ENCODE assay signal across 15 mouse cellular contexts in the genomic region with DNA sequence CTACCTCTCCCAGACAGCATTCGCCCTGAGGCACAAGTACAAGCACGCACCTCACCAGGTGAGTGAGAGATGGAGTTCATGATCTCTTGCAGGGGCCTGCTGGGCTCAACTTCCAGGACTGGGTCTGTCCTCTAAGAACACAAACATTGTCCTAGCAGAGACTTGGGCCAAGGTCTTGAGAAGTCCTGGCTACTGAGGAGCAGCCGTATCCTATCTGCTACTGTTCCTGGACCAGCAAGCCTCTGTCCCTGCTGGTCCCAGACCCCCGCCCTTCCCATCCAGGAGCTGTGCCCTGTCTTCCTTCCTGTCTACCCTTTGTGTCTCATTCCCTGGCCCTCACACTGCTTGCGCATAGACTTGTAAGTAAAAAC. TPM values are rescaled to one million over a fixed set of nuclear protein-coding genes. Genes with fewer than 3 reads are reported as not detected.
DNase-seq lines count a peak whose midpoint lies in the region; ATAC-seq and TF ChIP-seq lines count a peak whose summit lies in the region.
"Had no signal": no experiment of that assay in that cellular context is flagged by ENCODE, and none has a peak within 500 bp of the region (broad histone marks: within the 10 kb centered on the region; RNA-seq: fewer than 3 reads in every experiment).

No protein-coding gene starts in this region.

- H3K36me3 ChIP-seq in heart, embryonic 12.5 days = no peaks in the 10 kb centered on the region
- H3K36me3 ChIP-seq in heart, adult 2 months (ENCODE audit: control insufficient read depth, insufficient read depth, low read length) = no peaks in the 10 kb centered on the region
- H3K36me3 ChIP-seq in intestine, embryonic 14.5 days (ENCODE audit: control insufficient read depth, insufficient read depth, low read length) = no peaks in the 10 kb centered on the region
- no peaks in the 10 kb centered on the region for H3K36me3 ChIP-seq in intestine, postnatal 0 days (ENCODE audit: control insufficient read depth, insufficient read depth)
- H3K36me3 ChIP-seq in liver, embryonic 11.5 days (ENCODE audit: control insufficient read depth, insufficient read depth, low read length) = no peaks in the 10 kb centered on the region
- H3K36me3 ChIP-seq in liver, postnatal 0 days (replicated peaks; ENCODE audit: insufficient read depth, low read length) = no peaks in the 10 kb centered on the region
- H3K36me3 ChIP-seq in stomach, embryonic 14.5 days (ENCODE audit: control insufficient read depth, insufficient read depth, low read length) = no peaks in the 10 kb centered on the region
- H3K36me3 ChIP-seq: hindbrain, embryonic 15.5 days; liver, embryonic 12.5 days had no signal

- no peak overlapping the region for H3K4me2 ChIP-seq in heart, embryonic 12.5 days
- H3K4me2 ChIP-seq in intestine, embryonic 14.5 days (ENCODE audit: low read length) = no peak overlapping the region
- H3K4me2 ChIP-seq in intestine, postnatal 0 days (replicated peaks; ENCODE audit: low read depth) = no peak overlapping the region
- no peak overlapping the region for H3K4me2 ChIP-seq in liver, embryonic 11.5 days
- no peak overlapping the region for H3K4me2 ChIP-seq in liver, postnatal 0 days (ENCODE audit: low read depth, low read length)
- no peak overlapping the region for H3K4me2 ChIP-seq in stomach, embryonic 14.5 days (replicated peaks; ENCODE audit: low read depth, low read length)
- H3K4me2 ChIP-seq: forebrain, embryonic 13.5 days; hindbrain, embryonic 15.5 days; liver, embryonic 12.5 days had no signal

- DNase-seq in heart, adult 2 months = no peak
- DNase-seq in intestine, embryonic 14.5 days (ENCODE audit: low spot score) = no peak
- no peak for DNase-seq in liver, embryonic 11.5 days (ENCODE audit: low spot score)
- no peak for DNase-seq in liver, postnatal 0 days
- no peak for DNase-seq in urinary bladder, postnatal 4 days (ENCODE audit: low spot score in 2 of 2)
- DNase-seq: cerebellum, adult 11-12 months; cerebellum, postnatal 36 days; gastrocnemius, postnatal 25 days had no signal

- TF ChIP-seq EP300 in heart, adult 2 months (IDR thresholded peaks at IDR 0.05; ENCODE audit: insufficient read depth, low read depth, low read length) = no peak
- TF ChIP-seq EP300 in liver, postnatal 0 days (IDR thresholded peaks at IDR 0.05; ENCODE audit: low read depth) = no peak

- 70% methylated on average over 5 of the region's 5 CpGs for WGBS in heart, embryonic 12.5 days
- WGBS in heart, adult 2 months = 60% methylated on average over 5 of the region's 5 CpGs
- WGBS in intestine, embryonic 14.5 days = 75% methylated on average over 5 of the region's 5 CpGs
- WGBS in intestine, postnatal 0 days = 74% methylated on average over 5 of the region's 5 CpGs
- 79% methylated on average over 5 of the region's 5 CpGs for WGBS in liver, embryonic 11.5 days
- 71% methylated on average over 5 of the region's 5 CpGs for WGBS in liver, postnatal 0 days (ENCODE audit: insufficient replicate concordance)
- whole genome bisulfite sequencing in stomach, embryonic 14.5 days = 77% methylated on average over 5 of the region's 5 CpGs

- H3K9me3 ChIP-seq in heart, embryonic 12.5 days (replicated peaks) = no peaks in the 10 kb centered on the region
- H3K9me3 ChIP-seq in intestine, embryonic 14.5 days (ENCODE audit: control insufficient read depth, low read length) = no peaks in the 10 kb centered on the region
- no peaks in the 10 kb centered on the region for H3K9me3 ChIP-seq in intestine, postnatal 0 days (ENCODE audit: control insufficient read depth)
- H3K9me3 ChIP-seq in liver, embryonic 11.5 days (ENCODE audit: control insufficient read depth, low read length) = no peaks in the 10 kb centered on the region
- no peaks in the 10 kb centered on the region for H3K9me3 ChIP-seq in liver, postnatal 0 days (ENCODE audit: low read length)
- H3K9me3 ChIP-seq in stomach, embryonic 14.5 days (ENCODE audit: control insufficient read depth, low read depth, low read length) = no peaks in the 10 kb centered on the region
- H3K9me3 ChIP-seq: forebrain, embryonic 13.5 days; hindbrain, embryonic 15.5 days; liver, embryonic 12.5 days had no signal

- peaks cover 22% of the 10 kb centered on the region for H3K4me1 ChIP-seq in heart, embryonic 12.5 days (replicated peaks)
- H3K4me1 ChIP-seq in heart, adult 2 months (ENCODE audit: control insufficient read depth, insufficient read depth, low read length) = peaks cover 2% of the 10 kb centered on the region; the same call in 1 of the 2 replicates
- peaks cover 9% of the 10 kb centered on the region for H3K4me1 ChIP-seq in intestine, embryonic 14.5 days (replicated peaks; ENCODE audit: control insufficient read depth, insufficient read depth, low read length)
- no peaks in the 10 kb centered on the region for H3K4me1 ChIP-seq in intestine, postnatal 0 days (replicated peaks; ENCODE audit: control insufficient read depth, insufficient read depth, low read length)
- no peaks in the 10 kb centered on the region for H3K4me1 ChIP-seq in liver, embryonic 11.5 days (replicated peaks; ENCODE audit: control insufficient read depth, insufficient read depth, low read length)
- no peaks in the 10 kb centered on the region for H3K4me1 ChIP-seq in liver, postnatal 0 days (ENCODE audit: insufficient read depth)
- H3K4me1 ChIP-seq in stomach, embryonic 14.5 days (ENCODE audit: control insufficient read depth, insufficient read depth, low read length) = peaks cover 9% of the 10 kb centered on the region; the same call in 1 of the 2 replicates
- H3K4me1 ChIP-seq: liver, embryonic 12.5 days had no signal

- H3K27me3 ChIP-seq in heart, embryonic 12.5 days (replicated peaks) = 0 out of 2 replicates have a peak, but pooled peaks cover 5% of the 10 kb centered on the region
- H3K27me3 ChIP-seq in heart, adult 2 months (ENCODE audit: control insufficient read depth, insufficient read depth, low read length) = no peaks in the 10 kb centered on the region
- no peaks in the 10 kb centered on the region for H3K27me3 ChIP-seq in intestine, embryonic 14.5 days (replicated peaks; ENCODE audit: control insufficient read depth, insufficient read depth, low read length)
- H3K27me3 ChIP-seq in intestine, postnatal 0 days (replicated peaks; ENCODE audit: control insufficient read depth, insufficient read depth, low read length) = no peaks in the 10 kb centered on the region
- H3K27me3 ChIP-seq in liver, embryonic 11.5 days (replicated peaks; ENCODE audit: control insufficient read depth, insufficient read depth, low read length) = no peaks in the 10 kb centered on the region
- H3K27me3 ChIP-seq in liver, postnatal 0 days (ENCODE audit: insufficient read depth, low read length) = no peaks in the 10 kb centered on the region
- no peaks in the 10 kb centered on the region for H3K27me3 ChIP-seq in stomach, embryonic 14.5 days (ENCODE audit: control insufficient read depth, insufficient read depth, low read length)
- H3K27me3 ChIP-seq: forebrain, embryonic 13.5 days; hindbrain, embryonic 15.5 days had no signal

- H3K9ac ChIP-seq in heart, embryonic 12.5 days = no peak overlapping the region
- H3K9ac ChIP-seq in heart, adult 2 months (ENCODE audit: low read depth, low read length) = no peak overlapping the region
- H3K9ac ChIP-seq in intestine, embryonic 14.5 days (ENCODE audit: low read length) = no peak overlapping the region
- no peak overlapping the region for H3K9ac ChIP-seq in intestine, postnatal 0 days (ENCODE audit: low read depth, low read length)
- no peak overlapping the region for H3K9ac ChIP-seq in liver, embryonic 11.5 days (ENCODE audit: low read depth, low read length)
- H3K9ac ChIP-seq in liver, postnatal 0 days (replicated peaks) = no peak overlapping the region
- H3K9ac ChIP-seq in stomach, embryonic 14.5 days (replicated peaks; ENCODE audit: low read depth, low read length) = no peak overlapping the region
- H3K9ac ChIP-seq: forebrain, embryonic 13.5 days; hindbrain, embryonic 15.5 days; liver, embryonic 12.5 days had no signal

- TF ChIP-seq POLR2A in heart, adult 2 months (IDR thresholded peaks at IDR 0.05; ENCODE audit: insufficient read depth, low read depth, low read length) = no peak

- TF ChIP-seq CTCF in heart, adult 2 months (IDR thresholded peaks at IDR 0.05) = no peak
- no peak for TF ChIP-seq CTCF in intestine, postnatal 0 days (IDR thresholded peaks at IDR 0.05; ENCODE audit: low read depth)
- no peak for TF ChIP-seq CTCF in liver, postnatal 0 days (IDR thresholded peaks at IDR 0.05; ENCODE audit: low read depth)

- no peak for ATAC-seq in heart, embryonic 12.5 days (ENCODE audit: insufficient number of reproducible peaks, low FRiP score)
- ATAC-seq in intestine, embryonic 14.5 days (replicated peaks; ENCODE audit: low FRiP score, low TSS enrichment, low read depth) = no peak
- ATAC-seq in intestine, postnatal 0 days = no peak
- ATAC-seq in liver, embryonic 11.5 days (replicated peaks; ENCODE audit: low FRiP score) = no peak
- ATAC-seq in liver, postnatal 0 days = no peak
- ATAC-seq in stomach, embryonic 14.5 days (ENCODE audit: insufficient number of reproducible peaks, insufficient read depth, low FRiP score, low read depth) = peak; percentile 10; the same call in 1 of the 2 replicates
- ATAC-seq: forebrain, embryonic 13.5 days; liver, embryonic 12.5 days had no signal

- H3K27ac ChIP-seq in heart, embryonic 12.5 days (ENCODE audit: poor library complexity, severe bottlenecking) = peak overlapping the region; percentile 46; the same call in 1 of the 2 replicates
- H3K27ac ChIP-seq in heart, adult 2 months = no peak overlapping the region
- H3K27ac ChIP-seq in intestine, embryonic 14.5 days (ENCODE audit: low read depth) = peak overlapping the region; percentile 65; the same call in 1 of the 2 replicates
- no peak overlapping the region for H3K27ac ChIP-seq in intestine, postnatal 0 days (ENCODE audit: low read depth, low read length)
- peak overlapping the region; percentile 45; the same call in 1 of the 2 replicates for H3K27ac ChIP-seq in liver, embryonic 11.5 days (ENCODE audit: low read depth, low read length)
- H3K27ac ChIP-seq in liver, postnatal 0 days (ENCODE audit: low read depth) = no peak overlapping the region
- H3K27ac ChIP-seq in stomach, embryonic 14.5 days (ENCODE audit: low read length) = peak overlapping the region; percentile 39; the same call in 1 of the 2 replicates
- H3K27ac ChIP-seq: forebrain, embryonic 13.5 days; hindbrain, embryonic 15.5 days had no signal

- H3K4me3 ChIP-seq in heart, embryonic 12.5 days = no peak overlapping the region
- H3K4me3 ChIP-seq in heart, adult 2 months = no peak overlapping the region
- H3K4me3 ChIP-seq in intestine, embryonic 14.5 days (ENCODE audit: low read depth, low read length) = no peak overlapping the region
- no peak overlapping the region for H3K4me3 ChIP-seq in intestine, postnatal 0 days (ENCODE audit: low read depth, low read length)
- H3K4me3 ChIP-seq in liver, embryonic 11.5 days (ENCODE audit: low read depth, low read length) = no peak overlapping the region
- H3K4me3 ChIP-seq in liver, postnatal 0 days (ENCODE audit: low read depth, low read length) = no peak overlapping the region
- no peak overlapping the region for H3K4me3 ChIP-seq in stomach, embryonic 14.5 days (ENCODE audit: low read depth, low read length)
- H3K4me3 ChIP-seq: forebrain, embryonic 13.5 days; hindbrain, embryonic 15.5 days; liver, embryonic 12.5 days had no signal

- H3K79me2 ChIP-seq in heart, adult 2 months (replicated peaks; ENCODE audit: control insufficient read depth, insufficient read depth, low read length) = no peaks in the 10 kb centered on the region

- intact Hi-C loops in heart, adult 2 months (cut with DNase I) = no loop called here

RNA-seq across cellular contexts. Expression of a gene that starts 15.1 kb away (rescaled TPM):
- polyA plus RNA-seq in heart, embryonic 12.5 days (2016; fragmentation: Nextera tagmentation; extraction: Ambion mirVana) = not detected in 2 replicates
- total RNA-seq in heart, adult 2 months (2021) = not detected
- 0.39 TPM in 1 of 2 replicates, not detected in the other for polyA plus RNA-seq in heart, adult 2 months (2012; rRNA removed)
- 13.0 and 13.4 TPM in 2 replicates for polyA plus RNA-seq in intestine, embryonic 14.5 days (2014; fragmentation: Nextera tagmentation; extraction: Ambion mirVana)
- 12.9 and 15.9 TPM in 2 replicates for polyA plus RNA-seq in intestine, postnatal 0 days (2015; fragmentation: Nextera tagmentation; extraction: Ambion mirVana)
- 0.40 TPM in 1 of 2 replicates, not detected in the other for polyA plus RNA-seq in liver, embryonic 11.5 days (2014; fragmentation: Nextera tagmentation; extraction: Ambion mirVana)
- not detected in 2 replicates for polyA plus RNA-seq in liver, postnatal 0 days (2015; fragmentation: Nextera tagmentation; extraction: Ambion mirVana)
- polyA plus RNA-seq in stomach, embryonic 14.5 days (2014; fragmentation: Nextera tagmentation; extraction: Ambion mirVana) = 8.1 and 9.8 TPM in 2 replicates
- total RNA-seq: gastrocnemius, postnatal 25 days; megakaryocyte progenitor cell, adult 5-6 weeks had no signal

RNA-seq across cellular contexts. Expression of a gene that starts 24.5 kb away (rescaled TPM):
- polyA plus RNA-seq in heart, embryonic 12.5 days (2016; fragmentation: Nextera tagmentation; extraction: Ambion mirVana) = 113 TPM in 2 replicates
- total RNA-seq in heart, adult 2 months (2021) = 10 to 100 TPM; 70.3 to 84.6 TPM
- polyA plus RNA-seq in heart, adult 2 months (2012; rRNA removed) = 123 and 136 TPM in 2 replicates
- polyA plus RNA-seq in intestine, embryonic 14.5 days (2014; fragmentation: Nextera tagmentation; extraction: Ambion mirVana) = 133 and 137 TPM in 2 replicates
- 125 and 130 TPM in 2 replicates for polyA plus RNA-seq in intestine, postnatal 0 days (2015; fragmentation: Nextera tagmentation; extraction: Ambion mirVana)
- polyA plus RNA-seq in liver, embryonic 11.5 days (2014; fragmentation: Nextera tagmentation; extraction: Ambion mirVana) = 83.7 and 98.7 TPM in 2 replicates
- 50.5 and 52.8 TPM in 2 replicates for polyA plus RNA-seq in liver, postnatal 0 days (2015; fragmentation: Nextera tagmentation; extraction: Ambion mirVana)
- 126 and 127 TPM in 2 replicates for polyA plus RNA-seq in stomach, embryonic 14.5 days (2014; fragmentation: Nextera tagmentation; extraction: Ambion mirVana)

RNA-seq across cellular contexts. Expression of a gene that starts 29.0 kb away (rescaled TPM):
- polyA plus RNA-seq in heart, embryonic 12.5 days (2016; fragmentation: Nextera tagmentation; extraction: Ambion mirVana) = 0.69 and 0.96 TPM in 2 replicates
- 1 to 10 TPM; 1.1 to 1.8 TPM for total RNA-seq in heart, adult 2 months (2021)
- 2.7 and 3.2 TPM in 2 replicates for polyA plus RNA-seq in heart, adult 2 months (2012; rRNA removed)
- 2.9 and 3.4 TPM in 2 replicates for polyA plus RNA-seq in intestine, embryonic 14.5 days (2014; fragmentation: Nextera tagmentation; extraction: Ambion mirVana)
- 3.0 TPM in 2 replicates for polyA plus RNA-seq in intestine, postnatal 0 days (2015; fragmentation: Nextera tagmentation; extraction: Ambion mirVana)
- 0.55 and 1.0 TPM in 2 replicates for polyA plus RNA-seq in liver, embryonic 11.5 days (2014; fragmentation: Nextera tagmentation; extraction: Ambion mirVana)
- polyA plus RNA-seq in liver, postnatal 0 days (2015; fragmentation: Nextera tagmentation; extraction: Ambion mirVana) = 0.02 and 0.09 TPM in 2 replicates
- 2.4 and 2.9 TPM in 2 replicates for polyA plus RNA-seq in stomach, embryonic 14.5 days (2014; fragmentation: Nextera tagmentation; extraction: Ambion mirVana)
- total RNA-seq: gastrocnemius, postnatal 25 days had no signal

RNA-seq across cellular contexts. Expression of a gene that starts 57.1 kb away (rescaled TPM):
- polyA plus RNA-seq in heart, embryonic 12.5 days (2016; fragmentation: Nextera tagmentation; extraction: Ambion mirVana) = 34.5 and 37.5 TPM in 2 replicates
- total RNA-seq in heart, adult 2 months (2021) = 100 to 1,000 TPM; 111 to 129 TPM
- 67.9 and 93.3 TPM in 2 replicates for polyA plus RNA-seq in heart, adult 2 months (2012; rRNA removed)
- polyA plus RNA-seq in intestine, embryonic 14.5 days (2014; fragmentation: Nextera tagmentation; extraction: Ambion mirVana) = 14.2 TPM in 2 replicates
- polyA plus RNA-seq in intestine, postnatal 0 days (2015; fragmentation: Nextera tagmentation; extraction: Ambion mirVana) = 10.9 and 11.4 TPM in 2 replicates
- polyA plus RNA-seq in liver, embryonic 11.5 days (2014; fragmentation: Nextera tagmentation; extraction: Ambion mirVana) = 13.6 and 17.5 TPM in 2 replicates
- polyA plus RNA-seq in liver, postnatal 0 days (2015; fragmentation: Nextera tagmentation; extraction: Ambion mirVana) = 29.0 and 31.0 TPM in 2 replicates
- 14.3 and 14.4 TPM in 2 replicates for polyA plus RNA-seq in stomach, embryonic 14.5 days (2014; fragmentation: Nextera tagmentation; extraction: Ambion mirVana)

Comparison
In these comparisons a context has a peak if more than half of its experiments do, and no peak if none do; other contexts are left out.
1. H3K27ac ChIP-seq: peak in heart, embryonic 12.5 days (single experiment), intestine, embryonic 14.5 days (single experiment), liver, embryonic 11.5 days (single experiment) and stomach, embryonic 14.5 days (single experiment); none in heart, adult 2 months (single experiment), intestine, postnatal 0 days (single experiment) and liver, postnatal 0 days (single experiment).